Mouse (Mus musculus) liver, adult 2 months (tissue): ENCODE data around the gene Hspa1b.

Experiments used
- CTCF ChIP-seq: fragments of 200-500 bp; IDR thresholded peaks from 2 replicates; pipeline ENCODE4 v1.5.1; 2011; ENCODE audit warnings: low read depth, low read length, control low read depth
- POLR2A ChIP-seq: fragments of 200-500 bp; IDR thresholded peaks from 2 replicates; pipeline ENCODE4 v1.6.1; 2011; ENCODE audit warnings: low read length, control low read depth; ENCODE audit not compliant: insufficient read depth; ENCODE audit errors: extremely low read depth

GRCm38 (mm10) chr17:34934830-34935229, 24.2 kb downstream of the Hspa1b start:
- TF ChIP-seq CTCF (no peak), POLR2A (no peak)
